11 mouse cellular contexts compared by ENCODE assay signal in the genomic region with DNA sequence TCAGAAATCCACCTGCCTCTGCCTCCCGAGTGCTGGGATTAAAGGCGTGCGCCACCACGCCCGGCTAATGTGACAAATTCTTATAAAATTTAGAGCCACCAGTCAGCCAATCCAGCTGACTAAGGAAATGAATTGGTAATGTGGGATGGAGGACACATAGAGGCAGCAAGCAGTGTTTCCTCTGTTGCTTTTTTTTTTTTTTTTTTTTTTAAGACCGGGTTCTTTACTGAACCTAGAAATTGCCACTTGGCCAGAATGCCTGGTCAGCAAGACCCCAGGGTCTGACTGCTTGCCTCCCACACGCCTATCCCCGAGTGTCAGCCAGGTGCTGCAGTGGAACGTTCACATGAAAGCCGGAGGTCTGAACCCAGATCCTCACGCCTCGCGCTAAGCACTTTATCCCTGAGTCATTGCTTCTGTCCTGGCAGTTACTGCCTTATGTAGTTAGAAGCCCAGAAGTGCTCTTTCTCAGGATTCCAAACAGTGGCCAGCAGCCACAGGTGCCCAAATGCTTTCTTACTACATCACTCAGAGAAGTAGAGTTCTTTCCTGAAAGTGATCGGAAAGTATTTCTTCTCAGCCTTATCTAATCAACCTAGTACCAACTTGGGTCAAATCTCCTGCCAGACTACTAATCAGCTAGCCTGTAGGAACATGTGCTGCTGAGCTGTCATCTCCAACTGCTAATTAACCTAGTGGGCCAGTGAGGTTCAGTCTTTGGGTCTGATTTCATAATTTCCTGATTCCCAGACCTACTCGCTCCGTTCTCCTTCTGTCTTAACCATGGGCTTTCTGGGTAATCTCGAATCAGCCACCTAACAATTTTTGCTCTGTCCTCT. TPM values are rescaled to one million over a fixed set of nuclear protein-coding genes. Genes with fewer than 3 reads are reported as not detected.
A peak's percentile ranks its signal among the peaks of the same experiment; 100 is the strongest.
DNase-seq lines count a peak whose midpoint lies in the region; ATAC-seq lines count a peak whose summit lies in the region.
"Had no signal": no experiment of that assay in that cellular context is flagged by ENCODE, and none has a peak within 500 bp of the region (broad histone marks: within the 10 kb centered on the region; RNA-seq: fewer than 3 reads in every experiment).

No protein-coding gene starts in this region.

- DNase-seq in midbrain, embryonic 11.5 days (ENCODE audit: low spot score, missing footprints), result peak; percentile 72
- no peak for DNase-seq in midbrain, embryonic 10.5 days (ENCODE audit: low spot score)
- DNase-seq in thymus, postnatal 36 days, result peak; percentile 54 to 68
- no peak for DNase-seq in right cerebral cortex, adult 2 months (ENCODE audit: low spot score in 2 of 2)
- DNase-seq in midbrain, embryonic 14.5 days, result no peak
- DNase-seq: cerebellum, adult 2 months; left cerebral cortex, postnatal 4 days had no signal

- ATAC-seq in midbrain, embryonic 11.5 days (ENCODE audit: low FRiP score), result no peak
- peak; percentile 59 for ATAC-seq in common myeloid progenitor, adult 5-6 weeks (replicated peaks; ENCODE audit: low read depth, poor library complexity, severe bottlenecking)
- ATAC-seq in liver, embryonic 16.5 days (ENCODE audit: low read depth), result peak; percentile 76
- ATAC-seq in midbrain, embryonic 16.5 days, result no peak
- ATAC-seq in midbrain, embryonic 14.5 days (ENCODE audit: low FRiP score, low TSS enrichment), result no peak

- no peaks in the 10 kb centered on the region for H3K36me3 ChIP-seq in midbrain, embryonic 11.5 days (ENCODE audit: control insufficient read depth, insufficient read depth, low read length)
- H3K36me3 ChIP-seq in midbrain, embryonic 10.5 days, result no peaks in the 10 kb centered on the region
- no peaks in the 10 kb centered on the region for H3K36me3 ChIP-seq in liver, embryonic 16.5 days (ENCODE audit: control insufficient read depth, insufficient read depth)
- H3K36me3 ChIP-seq in midbrain, embryonic 16.5 days (ENCODE audit: control insufficient read depth, insufficient read depth, low read length), result no peaks in the 10 kb centered on the region
- H3K36me3 ChIP-seq in midbrain, embryonic 14.5 days (ENCODE audit: control insufficient read depth, insufficient read depth, low read length), result no peaks in the 10 kb centered on the region

- no peak overlapping the region for H3K4me2 ChIP-seq in midbrain, embryonic 11.5 days
- H3K4me2 ChIP-seq in liver, embryonic 16.5 days (ENCODE audit: low read depth, low read length), result peak overlapping the region; percentile 4; the same call in 1 of the 2 replicates
- no peak overlapping the region for H3K4me2 ChIP-seq in midbrain, embryonic 16.5 days (ENCODE audit: low read length)
- no peak overlapping the region for H3K4me2 ChIP-seq in midbrain, embryonic 14.5 days (ENCODE audit: low read length)

- 97% methylated on average over 17 of the region's 17 CpGs for WGBS in midbrain, embryonic 11.5 days
- WGBS in midbrain, embryonic 10.5 days, result 93% methylated on average over 17 of the region's 17 CpGs
- WGBS in liver, embryonic 16.5 days (ENCODE audit: insufficient replicate concordance), result 61% methylated on average over 17 of the region's 17 CpGs
- 94% methylated on average over 17 of the region's 17 CpGs for WGBS in midbrain, embryonic 16.5 days
- 94% methylated on average over 17 of the region's 17 CpGs for WGBS in midbrain, embryonic 14.5 days

- H3K27me3 ChIP-seq in midbrain, embryonic 11.5 days (ENCODE audit: control insufficient read depth, insufficient read depth, low read length), result no peaks in the 10 kb centered on the region
- H3K27me3 ChIP-seq in midbrain, embryonic 10.5 days (ENCODE audit: low read depth, poor library complexity, severe bottlenecking), result no peaks in the 10 kb centered on the region
- no peaks in the 10 kb centered on the region for H3K27me3 ChIP-seq in liver, embryonic 16.5 days (ENCODE audit: control insufficient read depth, insufficient read depth, low read depth, low read length)
- H3K27me3 ChIP-seq in midbrain, embryonic 16.5 days (ENCODE audit: control insufficient read depth, insufficient read depth, low read depth, low read length), result no peaks in the 10 kb centered on the region
- no peaks in the 10 kb centered on the region for H3K27me3 ChIP-seq in midbrain, embryonic 14.5 days (ENCODE audit: control insufficient read depth, insufficient read depth, low read length)

- no peak overlapping the region for H3K4me3 ChIP-seq in midbrain, embryonic 11.5 days (ENCODE audit: low read depth, low read length)
- H3K4me3 ChIP-seq in midbrain, embryonic 10.5 days, result no peak overlapping the region
- no peak overlapping the region for H3K4me3 ChIP-seq in liver, embryonic 16.5 days (ENCODE audit: low read depth, low read length)
- H3K4me3 ChIP-seq in midbrain, embryonic 16.5 days (ENCODE audit: low read depth, low read length), result no peak overlapping the region
- no peak overlapping the region for H3K4me3 ChIP-seq in midbrain, embryonic 14.5 days (replicated peaks; ENCODE audit: low read depth, low read length)

- no peak overlapping the region for H3K27ac ChIP-seq in midbrain, embryonic 11.5 days (ENCODE audit: low read depth, low read length)
- no peak overlapping the region for H3K27ac ChIP-seq in midbrain, embryonic 10.5 days (replicated peaks)
- peak overlapping the region; percentile 66; the same call in 1 of the 2 replicates for H3K27ac ChIP-seq in liver, embryonic 16.5 days (ENCODE audit: low read length)
- H3K27ac ChIP-seq in midbrain, embryonic 16.5 days (ENCODE audit: low read length), result no peak overlapping the region
- no peak overlapping the region for H3K27ac ChIP-seq in midbrain, embryonic 14.5 days (replicated peaks; ENCODE audit: low read depth, low read length)
- H3K27ac ChIP-seq: hindbrain, postnatal 0 days had no signal

- H3K4me1 ChIP-seq in midbrain, embryonic 11.5 days (ENCODE audit: control insufficient read depth, insufficient read depth, low read length), result peaks cover 7% of the 10 kb centered on the region
- H3K4me1 ChIP-seq in midbrain, embryonic 10.5 days, result peaks cover 25% of the 10 kb centered on the region
- peaks cover 33% of the 10 kb centered on the region for H3K4me1 ChIP-seq in liver, embryonic 16.5 days (ENCODE audit: control insufficient read depth, low read depth, low read length)
- H3K4me1 ChIP-seq in midbrain, embryonic 16.5 days (ENCODE audit: control insufficient read depth, insufficient read depth, low read length), result peaks cover 8% of the 10 kb centered on the region; the same call in 1 of the 2 replicates
- H3K4me1 ChIP-seq in midbrain, embryonic 14.5 days (ENCODE audit: control insufficient read depth, insufficient read depth, low read length), result peaks cover 12% of the 10 kb centered on the region; the same call in 1 of the 2 replicates

- no peaks in the 10 kb centered on the region for H3K9me3 ChIP-seq in midbrain, embryonic 11.5 days (ENCODE audit: control insufficient read depth, low read length)
- no peaks in the 10 kb centered on the region for H3K9me3 ChIP-seq in midbrain, embryonic 10.5 days (replicated peaks)
- H3K9me3 ChIP-seq in liver, embryonic 16.5 days (replicated peaks; ENCODE audit: control insufficient read depth, low read length), result no peaks in the 10 kb centered on the region
- no peaks in the 10 kb centered on the region for H3K9me3 ChIP-seq in midbrain, embryonic 16.5 days (replicated peaks; ENCODE audit: control insufficient read depth, low read length, poor library complexity, severe bottlenecking)
- H3K9me3 ChIP-seq in midbrain, embryonic 14.5 days (ENCODE audit: control insufficient read depth, low read length), result no peaks in the 10 kb centered on the region

- H3K9ac ChIP-seq in midbrain, embryonic 11.5 days (ENCODE audit: low read length), result no peak overlapping the region
- H3K9ac ChIP-seq in liver, embryonic 16.5 days (ENCODE audit: low read depth, low read length), result no peak overlapping the region
- no peak overlapping the region for H3K9ac ChIP-seq in midbrain, embryonic 16.5 days (ENCODE audit: low read depth, low read length)
- H3K9ac ChIP-seq in midbrain, embryonic 14.5 days (replicated peaks; ENCODE audit: low read length), result no peak overlapping the region

RNA-seq across cellular contexts. Expression of gene Glcci1, which starts 24.7 kb away (rescaled TPM):
- 16.5 and 18.2 TPM in 2 replicates for polyA plus RNA-seq in midbrain, embryonic 11.5 days (2014; fragmentation: Nextera tagmentation; extraction: Ambion mirVana)
- 6.2 and 8.8 TPM in 2 replicates for polyA plus RNA-seq in midbrain, embryonic 10.5 days (2016; fragmentation: Nextera tagmentation; extraction: Ambion mirVana)
- total RNA-seq in common myeloid progenitor, adult 5-6 weeks (2017), result 0.46 TPM in 1 of 2 replicates, not detected in the other
- 1.0 and 1.2 TPM in 2 replicates for polyA plus RNA-seq in liver, embryonic 16.5 days (2015; fragmentation: Nextera tagmentation; extraction: Ambion mirVana)
- polyA plus RNA-seq in midbrain, embryonic 16.5 days (2015; fragmentation: Nextera tagmentation; extraction: Ambion mirVana), result 4.8 and 7.1 TPM in 2 replicates
- polyA plus RNA-seq in midbrain, embryonic 14.5 days (2014; fragmentation: Nextera tagmentation; extraction: Ambion mirVana), result 14.1 and 15.1 TPM in 2 replicates

Comparison
In these comparisons a context has a peak if more than half of its experiments do, and no peak if none do; other contexts are left out.
1. DNase-seq: peak in midbrain, embryonic 11.5 days (single experiment) and thymus, postnatal 36 days (2 of 2); none in midbrain, embryonic 10.5 days (single experiment), right cerebral cortex, adult 2 months (0 of 2) and midbrain, embryonic 14.5 days (single experiment).
2. ATAC-seq: peak in common myeloid progenitor, adult 5-6 weeks (single experiment) and liver, embryonic 16.5 days (single experiment); none in midbrain, embryonic 11.5 days (single experiment), midbrain, embryonic 16.5 days (single experiment) and midbrain, embryonic 14.5 days (single experiment).